Mouse (Mus musculus): ENCODE measurements around the gene Kctd21.

The Kctd21 gene

DNA sequence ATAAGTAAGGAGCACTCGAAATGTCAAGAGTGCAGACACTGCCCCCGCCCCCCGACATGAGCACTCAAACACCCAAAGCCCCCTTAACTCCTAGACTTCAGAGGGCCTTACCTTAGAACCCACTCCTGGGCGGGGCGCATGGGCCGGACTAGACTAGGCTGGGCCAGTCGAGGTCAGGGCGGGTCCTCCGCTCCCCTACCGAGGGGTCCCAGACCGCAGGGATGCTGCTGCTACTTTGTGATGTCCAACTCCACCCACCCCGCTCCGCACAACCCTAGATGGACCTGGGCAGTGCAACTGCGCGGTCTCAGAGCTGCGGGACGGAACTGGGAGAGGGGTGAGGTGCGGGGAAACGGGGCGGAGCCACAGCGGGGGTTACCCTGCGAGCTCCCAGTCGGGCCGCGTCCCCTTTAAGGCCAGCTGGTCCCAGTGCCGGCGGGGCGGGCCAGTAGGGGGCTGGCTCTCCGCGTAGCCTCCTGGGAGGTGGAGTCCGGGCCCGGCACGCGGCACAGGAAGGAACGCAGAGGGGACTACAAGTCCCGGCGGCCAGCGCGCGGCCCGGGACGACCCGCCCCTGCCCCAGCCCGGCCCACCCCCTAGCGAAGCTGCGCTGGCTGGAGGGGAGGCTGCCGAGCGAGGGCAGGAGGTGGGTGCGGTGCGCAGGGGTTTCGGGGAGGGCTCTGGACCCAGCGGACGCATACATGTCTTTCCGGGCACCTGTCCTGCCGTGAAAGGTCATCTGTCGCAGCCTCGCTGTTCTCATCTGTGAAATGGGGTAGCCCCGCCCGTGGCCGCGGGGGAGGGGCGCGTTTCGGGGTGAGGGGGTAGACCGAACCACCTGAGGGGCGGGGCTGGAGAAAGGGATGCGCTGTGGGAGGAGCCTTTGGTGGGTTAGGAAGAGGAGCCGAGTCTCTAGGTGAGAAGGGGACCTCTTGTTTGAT lies at the start of gene Kctd21, which contains the start of gene Usp35:
TSS of gene Kctd21 (plus strand) at position 602 of the 941 bp plus-strand sequence.
TSS of gene Usp35 (minus strand) at position 295 of the 941 bp plus-strand sequence.
- DNase-seq (ENCODE audit: low spot score), result peak; percentile 94

DNA sequence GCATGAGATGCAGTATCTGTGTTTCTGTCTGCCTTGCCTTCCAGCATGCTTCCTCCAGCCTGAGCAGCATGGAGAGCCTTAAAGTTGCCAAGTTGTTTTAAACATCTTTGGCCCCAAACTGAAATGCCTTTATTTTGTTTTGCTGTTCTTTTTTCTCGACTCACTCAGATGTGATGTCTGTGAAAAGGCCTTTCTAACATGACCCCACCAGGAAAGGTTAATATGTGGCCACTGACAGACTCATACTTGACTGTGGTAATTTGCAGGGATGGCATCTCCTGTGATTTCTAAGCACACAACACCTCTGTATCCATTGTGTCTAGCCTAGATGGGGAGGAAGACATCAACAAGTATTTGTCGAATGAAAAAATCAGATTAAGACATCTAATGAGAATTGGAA lies 35.1 kb upstream of the Kctd21 start:
- no peak for DNase-seq (ENCODE audit: low spot score)

DNA sequence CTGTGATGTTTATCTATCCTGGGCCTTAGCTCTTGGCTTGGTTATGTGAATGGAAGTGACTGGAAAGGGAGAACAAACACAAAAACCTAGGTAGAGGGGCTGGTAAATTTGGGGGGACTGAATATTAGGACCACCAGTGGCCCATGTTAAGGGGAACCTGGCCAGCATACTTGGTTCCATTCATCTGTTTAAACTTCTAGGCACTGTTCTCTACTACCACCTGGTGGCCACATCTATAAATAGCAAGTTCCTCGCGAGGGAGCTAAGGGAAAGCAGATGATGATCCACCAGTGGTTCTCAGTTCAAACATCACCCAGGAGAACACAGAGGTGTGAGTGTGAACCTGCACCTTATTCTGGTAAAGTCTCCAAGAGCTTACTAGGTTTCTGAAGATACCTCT lies 34.7 kb upstream of the Kctd21 start:
- DNase-seq (ENCODE audit: low spot score), result peak; percentile 77

DNA sequence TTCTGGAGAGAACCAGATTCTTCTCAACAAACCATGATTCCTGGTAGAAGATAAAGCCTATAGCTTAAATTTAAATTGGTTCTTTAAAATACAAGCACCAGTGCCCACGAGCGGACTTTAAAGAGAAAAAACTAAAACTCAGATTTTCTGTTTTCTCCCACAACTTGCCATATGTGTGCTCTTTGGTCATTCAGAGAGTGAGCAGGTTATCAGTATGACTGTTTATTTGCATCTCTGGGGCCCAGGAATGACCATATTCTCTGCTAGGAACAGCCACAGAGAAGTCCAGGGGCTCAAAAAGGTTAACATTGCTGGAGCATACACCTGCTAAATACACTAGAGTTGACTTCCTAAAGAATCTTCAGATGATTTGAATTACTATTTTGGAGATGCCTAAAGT lies 33.8 kb upstream of the Kctd21 start:
- no peak for DNase-seq (ENCODE audit: low spot score)

DNA sequence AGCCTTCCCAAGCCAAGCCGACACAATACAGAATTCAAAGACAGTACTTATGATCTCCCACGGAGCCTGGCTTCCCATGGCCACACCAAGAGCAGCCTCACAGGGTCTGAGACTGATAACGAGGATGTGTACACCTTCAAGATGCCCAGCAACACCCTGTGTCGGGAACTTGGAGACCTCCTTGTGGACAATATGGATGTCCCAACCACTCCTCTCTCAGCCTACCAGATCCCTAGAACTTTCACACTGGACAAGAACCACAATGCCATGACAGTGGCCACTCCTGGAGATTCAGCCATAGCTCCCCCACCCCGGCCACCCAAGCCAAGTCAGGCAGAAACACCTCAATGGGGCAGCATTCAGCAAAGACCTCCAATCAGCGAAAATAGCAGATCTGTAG lies 33.2 kb upstream of the Kctd21 start:
- peak; percentile 2 for DNase-seq (ENCODE audit: low spot score)

DNA sequence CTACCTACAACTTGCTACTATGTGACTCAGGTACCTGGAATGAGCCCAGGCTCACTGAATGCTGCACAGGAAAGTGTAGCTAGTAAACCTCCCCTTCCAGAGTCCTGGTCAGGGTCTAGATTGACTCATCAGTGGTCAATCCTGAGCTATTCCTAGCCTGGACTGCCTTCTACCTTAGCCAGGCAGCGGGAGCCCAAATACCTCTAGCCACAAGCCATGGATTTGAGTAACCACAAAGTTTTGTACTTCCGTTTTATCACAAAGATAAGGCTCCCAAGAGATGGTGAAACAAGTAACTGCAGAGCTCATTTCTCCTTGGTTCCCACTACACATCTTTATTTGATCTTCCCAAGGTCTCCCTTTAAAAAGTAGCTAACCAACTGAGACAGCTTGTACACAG lies 31.2 kb upstream of the Kctd21 start:
- peak; percentile 1 for DNase-seq (ENCODE audit: low spot score)

DNA sequence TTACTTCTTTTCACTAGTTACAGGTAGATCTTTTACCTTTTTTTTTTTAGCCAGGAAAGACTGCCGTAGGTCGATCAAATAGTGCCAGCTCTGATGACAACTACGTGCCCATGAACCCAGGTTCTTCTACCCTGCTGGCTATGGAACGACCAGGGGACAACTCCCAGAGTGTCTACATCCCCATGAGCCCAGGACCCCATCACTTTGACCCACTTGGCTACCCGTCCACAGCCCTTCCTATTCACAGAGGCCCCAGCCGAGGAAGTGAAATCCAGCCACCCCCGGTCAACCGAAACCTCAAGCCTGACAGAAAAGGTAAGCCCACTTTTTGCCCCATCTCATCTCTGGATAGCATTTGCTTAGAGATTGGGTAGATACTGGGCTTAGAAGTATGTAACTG lies 30.8 kb upstream of the Kctd21 start:
- peak; percentile 2 for DNase-seq (ENCODE audit: low spot score)

DNA sequence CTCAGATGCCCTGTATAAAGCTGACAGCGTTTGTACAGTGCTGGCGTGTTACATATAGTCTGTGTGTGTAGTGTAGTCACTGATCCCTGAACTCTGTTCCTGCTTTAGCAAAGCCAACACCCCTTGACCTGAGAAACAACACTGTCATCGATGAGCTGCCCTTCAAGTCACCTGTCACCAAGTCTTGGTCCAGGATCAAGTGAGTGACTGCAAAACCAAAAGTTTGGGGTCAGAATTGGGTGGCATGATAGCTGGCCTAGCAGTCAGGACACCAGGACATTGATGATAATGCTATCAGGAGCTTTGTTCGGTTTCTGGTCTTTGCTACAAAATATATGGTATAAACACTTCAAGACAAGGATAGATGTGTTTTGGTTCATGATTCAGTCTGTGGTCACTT lies 29.9 kb upstream of the Kctd21 start:
- DNase-seq (ENCODE audit: low spot score), result no peak

DNA sequence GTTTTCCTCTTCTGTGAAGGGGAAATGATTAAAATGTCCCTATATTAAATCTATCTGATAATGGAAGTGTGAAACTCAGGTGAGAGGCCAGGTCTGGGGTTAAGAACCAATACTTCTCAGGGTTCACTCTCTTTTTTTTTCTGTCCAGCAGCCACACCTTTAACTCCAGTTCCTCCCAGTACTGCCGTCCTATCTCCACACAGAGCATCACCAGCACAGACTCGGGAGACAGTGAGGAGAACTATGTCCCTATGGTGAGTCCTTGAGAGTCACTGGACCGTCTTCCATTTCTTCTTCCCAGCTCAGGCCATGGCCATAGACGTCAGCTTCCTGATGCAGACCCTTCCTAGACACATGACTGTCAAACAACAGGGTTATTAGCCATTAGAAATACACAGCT lies 29.3 kb upstream of the Kctd21 start:
- no peak for DNase-seq (ENCODE audit: low spot score)

DNA sequence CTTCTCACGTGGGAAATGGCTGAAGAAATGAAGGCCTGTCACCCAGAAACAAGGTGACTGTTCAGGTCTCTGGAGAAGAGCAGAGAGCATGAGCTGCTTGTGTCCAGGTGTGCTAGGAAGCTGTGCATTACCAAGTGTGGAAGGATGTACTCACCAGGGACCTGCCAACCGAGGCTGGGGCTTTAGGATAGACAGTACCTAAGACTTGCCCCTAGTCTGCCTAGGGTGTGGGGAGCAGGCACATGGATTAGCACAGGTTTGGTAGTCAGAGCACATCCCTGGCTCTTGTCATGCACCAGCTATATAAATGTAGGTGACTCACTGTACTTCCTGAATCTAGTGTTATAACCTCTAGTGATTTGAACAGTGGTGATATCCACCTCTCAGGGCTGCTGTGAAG lies 28.5 kb upstream of the Kctd21 start:
- DNase-seq (ENCODE audit: low spot score), result peak; percentile 2

DNA sequence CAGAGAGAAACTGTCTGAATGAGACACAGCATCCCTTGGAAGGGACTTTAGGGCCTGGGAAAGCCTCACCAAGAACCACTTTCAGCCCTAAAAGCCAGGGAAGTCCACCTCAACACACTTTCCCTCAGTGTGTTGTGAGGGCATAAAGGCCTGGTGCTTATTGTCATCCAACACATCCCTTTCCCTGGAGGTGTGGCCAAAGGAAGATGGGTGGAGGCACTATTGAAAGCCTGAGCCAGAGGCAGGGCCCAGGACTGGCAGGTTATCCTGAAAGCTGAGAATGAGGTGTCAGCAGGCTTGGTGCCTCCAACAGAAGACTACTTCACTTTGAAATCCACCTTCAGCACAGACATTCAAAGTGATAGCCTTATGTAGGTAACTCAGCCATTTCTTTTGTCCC lies 27.7 kb upstream of the Kctd21 start:
- peak; percentile 1 for DNase-seq (ENCODE audit: low spot score)

DNA sequence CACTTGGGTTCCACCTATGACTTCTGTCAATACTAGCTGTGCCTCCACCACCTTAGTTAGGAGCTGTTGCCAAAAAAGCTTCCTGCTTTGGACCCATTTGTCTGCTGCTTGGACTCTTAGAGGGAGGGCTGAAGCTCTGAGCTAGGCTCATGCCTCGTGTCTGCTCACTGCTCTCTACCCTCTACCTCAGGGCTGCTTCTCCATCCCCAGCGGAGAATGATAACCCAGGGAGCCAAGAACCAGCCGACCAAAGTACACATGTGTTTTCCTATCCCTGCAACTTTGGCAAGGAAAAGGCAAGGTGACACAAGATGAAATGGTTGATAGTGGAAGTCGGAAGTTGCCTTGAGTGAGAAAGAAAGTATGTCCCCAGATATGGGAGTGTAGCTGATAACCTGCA lies 26.9 kb upstream of the Kctd21 start:
- peak; percentile 2 for DNase-seq (ENCODE audit: low spot score)

DNA sequence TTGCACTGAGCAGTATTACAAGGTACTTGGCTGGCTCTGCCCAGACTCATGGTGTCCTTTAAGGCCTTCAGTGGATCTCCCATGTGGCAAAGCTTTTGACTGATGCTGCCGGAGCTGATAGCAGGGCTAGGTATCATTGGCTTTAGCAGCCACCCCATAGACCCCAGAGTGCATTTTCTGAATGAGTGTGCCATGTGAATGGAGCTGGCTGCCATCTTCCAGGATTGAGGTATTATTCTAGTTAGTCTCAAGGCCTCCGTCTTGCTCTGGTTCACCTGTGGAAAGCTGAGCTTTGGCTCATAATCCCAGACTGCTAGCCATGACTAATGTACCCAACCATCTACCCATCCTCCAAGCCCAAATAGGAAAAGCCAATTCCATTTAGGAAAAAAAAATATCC lies 25.3 kb upstream of the Kctd21 start:
- DNase-seq (ENCODE audit: low spot score), result no peak

DNA sequence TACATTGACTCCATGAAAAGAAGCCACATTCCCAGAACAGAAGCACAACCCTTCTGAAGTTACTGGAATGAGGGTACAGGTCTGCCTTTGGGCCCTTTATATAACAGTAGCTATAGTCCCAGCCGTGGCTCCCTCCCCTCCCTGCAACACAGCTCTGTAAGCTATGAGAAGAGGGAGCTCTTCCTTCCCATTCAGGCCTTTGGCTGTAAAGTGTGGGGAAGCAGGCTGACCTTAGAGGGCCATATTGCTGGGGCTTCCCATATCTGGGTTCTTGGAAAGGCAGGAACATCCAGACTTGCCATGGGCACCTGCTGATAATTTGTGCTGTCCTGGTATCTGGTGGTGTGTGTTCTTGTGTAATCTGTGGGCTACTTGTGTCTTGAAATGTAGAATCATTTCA lies 24.6 kb upstream of the Kctd21 start:
- no peak for DNase-seq (ENCODE audit: low spot score)

DNA sequence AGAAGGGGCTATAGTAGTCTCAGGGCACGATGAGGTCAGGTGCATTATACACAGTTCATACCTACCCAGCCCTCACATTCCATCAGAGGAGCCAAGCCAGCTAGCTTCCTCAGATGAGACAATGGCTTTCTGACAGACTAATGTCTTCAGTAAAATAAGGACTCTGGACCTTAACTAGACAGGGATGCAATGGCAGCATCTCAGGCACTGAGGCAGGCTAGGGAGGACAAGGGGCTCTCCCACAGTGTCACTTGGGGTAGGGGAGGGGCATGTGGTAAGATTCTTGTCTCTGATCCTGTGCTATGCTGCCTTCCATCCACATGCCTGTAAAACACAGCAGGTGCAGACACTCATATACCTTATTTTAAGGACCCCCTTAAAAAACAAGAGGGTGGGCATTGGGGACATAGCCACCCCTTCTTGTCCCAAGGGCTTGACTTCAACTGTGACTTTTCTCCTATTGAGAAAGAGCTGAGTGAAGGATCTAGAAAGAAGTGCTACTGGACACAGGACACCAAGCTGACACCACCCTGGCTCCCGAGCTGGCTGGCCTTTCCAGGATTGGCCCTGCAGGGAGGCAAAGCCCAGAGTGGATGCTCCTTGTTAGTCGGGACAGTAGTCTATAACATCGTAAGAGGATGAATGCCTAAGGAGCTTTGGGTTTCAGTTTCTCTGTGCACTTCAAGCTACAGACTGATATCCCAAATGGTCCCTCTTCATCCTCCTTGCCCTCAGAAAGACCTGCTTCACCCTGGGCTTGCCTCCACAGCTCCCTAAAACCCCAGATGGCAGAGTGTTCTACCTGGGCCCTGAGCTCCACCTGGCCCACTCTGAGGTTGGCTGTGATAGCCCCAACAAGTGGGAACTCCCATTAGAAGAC lies 22.4 kb upstream of the Kctd21 start:
- DNase-seq (ENCODE audit: low spot score), result no peak

DNA sequence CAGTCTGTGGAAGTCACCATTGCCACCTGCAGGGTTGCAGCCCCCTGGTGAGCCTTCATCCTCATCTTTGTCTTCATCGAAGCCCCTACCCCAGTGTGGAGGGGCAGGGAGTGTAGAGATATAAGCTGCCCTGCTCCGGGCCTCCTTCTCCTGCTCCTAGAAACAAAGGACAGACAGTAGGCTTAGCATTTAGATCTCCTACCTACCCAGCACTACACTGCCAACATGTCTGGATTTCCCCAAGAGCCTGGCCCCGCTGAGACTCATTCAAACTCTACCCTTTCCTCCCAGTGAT lies 21.8 kb upstream of the Kctd21 start:
- no peak for DNase-seq (ENCODE audit: low spot score)

DNA sequence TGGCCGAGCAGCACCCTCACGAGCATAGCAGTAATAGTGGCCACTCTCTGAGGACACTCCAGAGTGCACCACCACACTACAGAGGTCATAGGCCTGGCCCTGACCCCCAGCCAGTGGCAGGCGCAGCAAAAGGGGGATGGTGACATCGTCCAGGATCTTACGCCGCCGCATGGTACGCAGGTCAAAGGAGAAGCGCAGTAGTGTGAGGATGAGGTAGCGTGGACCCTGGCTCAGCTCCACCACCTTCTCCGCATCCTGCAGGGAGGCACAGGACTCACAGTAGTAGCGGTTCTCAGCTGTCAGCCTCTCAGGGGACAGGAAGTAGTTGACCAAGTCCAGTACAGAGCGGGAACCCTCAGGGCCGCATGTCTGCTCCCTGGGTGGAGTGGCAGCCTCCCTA lies 20.5 kb upstream of the Kctd21 start:
- no peak for DNase-seq (ENCODE audit: low spot score)

DNA sequence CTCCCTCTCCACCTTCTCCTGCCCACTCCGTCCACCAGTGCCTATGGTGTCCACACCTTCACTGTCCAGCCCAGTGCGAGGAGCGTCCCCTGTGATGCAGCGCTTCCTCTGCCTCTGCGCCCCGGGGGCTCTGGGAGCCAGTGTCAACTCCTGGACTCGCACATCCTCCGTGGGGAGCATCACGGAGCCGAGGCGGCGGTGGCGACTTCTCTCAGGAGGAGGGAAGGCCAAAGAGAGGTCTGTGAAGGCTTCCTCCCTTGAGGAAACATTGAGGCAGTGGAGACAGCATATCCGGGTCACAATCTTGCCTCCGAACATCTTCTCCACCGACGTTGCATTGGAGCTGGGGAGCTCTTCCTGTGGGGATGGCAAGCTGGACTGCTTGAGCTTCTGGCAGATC lies 19.9 kb upstream of the Kctd21 start:
- no peak for DNase-seq (ENCODE audit: low spot score)

DNA sequence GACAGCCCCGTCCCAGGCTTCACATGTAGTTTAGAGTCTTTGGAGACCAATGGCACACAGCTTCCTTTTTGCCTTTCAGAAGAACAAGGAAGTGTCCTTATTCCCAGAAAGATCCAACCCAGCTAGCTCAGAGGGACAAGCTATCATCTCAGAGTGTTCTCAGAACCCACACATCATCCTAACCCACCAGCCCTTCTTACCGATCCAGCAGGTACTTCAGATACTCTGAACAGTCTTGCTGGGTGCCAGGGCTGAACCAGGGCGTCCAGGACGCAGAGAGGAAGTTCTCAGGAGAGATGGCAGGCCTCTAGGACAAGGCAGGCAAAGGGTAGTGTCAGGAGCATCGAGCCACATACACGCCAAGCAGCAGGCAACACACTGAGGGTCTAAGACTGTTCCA lies 19.3 kb upstream of the Kctd21 start:
- DNase-seq (ENCODE audit: low spot score), result no peak

DNA sequence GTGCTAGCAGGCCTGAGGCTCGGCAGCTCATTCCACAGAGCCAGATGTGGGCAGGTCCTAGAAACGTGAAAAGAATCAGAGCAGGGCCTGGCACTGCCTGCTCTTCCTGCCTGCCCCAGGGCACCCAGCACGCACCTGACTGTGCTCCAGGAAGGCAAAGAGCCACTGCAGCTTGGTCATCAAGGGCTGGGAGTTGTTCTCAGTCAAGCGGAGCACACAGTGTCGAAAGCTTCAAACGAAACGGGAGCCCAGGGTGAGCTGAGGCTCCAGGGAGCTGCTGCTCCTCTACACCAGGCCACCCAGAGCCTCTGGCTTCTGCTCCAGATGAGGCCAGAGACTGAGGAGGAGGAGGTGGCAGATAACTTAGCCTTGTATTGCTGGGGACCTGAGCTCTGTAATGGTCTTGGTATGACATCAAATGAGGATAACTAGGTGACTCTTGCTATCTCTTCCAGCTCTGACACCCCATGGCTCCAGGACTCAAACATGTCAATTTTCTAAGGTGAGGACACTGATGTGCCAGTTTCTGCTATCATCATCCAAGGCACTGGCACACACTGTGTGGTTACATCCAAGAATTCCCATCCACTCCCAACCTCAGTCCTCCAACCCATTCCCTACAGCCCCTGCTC lies 18.6 kb upstream of the Kctd21 start:
- DNase-seq (ENCODE audit: low spot score), result no peak

DNA sequence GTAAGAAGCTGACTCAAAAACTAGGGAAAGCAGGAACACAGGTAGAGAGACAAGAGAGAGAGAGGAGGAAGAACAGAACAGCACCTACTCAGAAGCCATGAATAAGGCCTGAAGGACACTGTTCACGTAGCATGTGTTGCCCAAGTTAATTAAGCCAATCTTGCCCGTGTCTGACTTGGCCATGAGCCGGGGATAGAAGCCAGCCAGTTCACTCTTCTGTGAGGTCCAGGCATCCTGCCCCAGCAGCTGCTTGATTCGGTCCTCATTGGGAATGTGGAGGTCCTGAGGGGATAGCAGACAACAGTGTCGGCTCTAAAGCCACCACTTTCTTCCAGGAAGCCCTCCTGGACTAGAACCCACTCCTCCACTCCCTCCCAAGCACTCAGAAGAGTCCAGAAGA lies 17.5 kb upstream of the Kctd21 start:
- DNase-seq (ENCODE audit: low spot score), result no peak

DNA sequence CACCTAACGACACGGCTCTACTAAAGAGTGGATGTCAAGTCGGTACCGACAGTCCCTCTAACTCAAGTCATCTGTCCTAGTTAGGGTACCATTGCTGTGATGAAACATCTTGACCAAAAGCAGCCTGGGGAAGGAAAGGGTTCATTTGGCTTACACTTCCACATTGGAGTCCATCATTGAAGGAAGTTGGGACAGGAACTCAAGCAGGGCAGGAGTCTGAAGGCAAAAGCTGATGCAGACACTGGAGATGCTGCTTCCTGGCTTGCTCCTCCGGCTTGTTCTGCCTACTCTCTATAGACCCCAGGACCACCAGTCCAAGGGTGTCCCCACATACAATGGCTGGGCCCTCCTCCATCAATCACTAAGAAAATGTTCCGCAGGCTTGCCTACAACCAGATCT lies 16.5 kb upstream of the Kctd21 start:
- DNase-seq (ENCODE audit: low spot score), result no peak

DNA sequence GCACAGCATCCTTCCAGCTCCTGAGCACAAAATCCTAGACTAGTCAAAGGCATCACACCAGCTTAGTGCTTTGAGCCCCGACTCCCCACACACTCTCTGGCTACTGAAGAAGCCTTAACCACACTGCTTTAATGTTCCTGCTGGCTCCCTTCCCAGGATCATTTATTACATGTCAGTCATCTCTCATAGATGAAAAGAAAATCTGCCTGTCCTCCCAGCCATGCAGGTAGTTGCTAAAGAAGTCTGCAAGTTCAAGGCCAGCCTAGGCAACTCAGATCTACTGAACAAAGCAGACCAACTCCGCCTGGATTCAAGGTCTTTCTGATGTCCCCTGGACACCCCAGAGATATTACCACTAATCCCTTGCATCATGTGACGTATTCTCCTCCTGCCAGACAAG lies 14.4 kb upstream of the Kctd21 start:
- DNase-seq (ENCODE audit: low spot score), result no peak

Data from layer of hippocampus, adult 11-12 months (tissue).